Mouse (Mus musculus): ENCODE data around the gene Olfr847.

Olfr847 gene

GRCm38 (mm10) chr9:19378569-19378968 lies at the start of gene Olfr847:
Gene Olfr847 (minus strand): TSS chr9:19378669.
- DNase-seq (ENCODE audit: low read depth), result no peak

GRCm38 (mm10) chr9:19363905-19364304 lies 14.6 kb downstream of the Olfr847 start, which contains the start of gene Olfr846:
Gene Olfr846 (minus strand): TSS chr9:19364005.
- no peak for DNase-seq (ENCODE audit: low read depth)

- no peak for DNase-seq (ENCODE audit: low read depth)
Observed at GRCm38 (mm10) chr9:19336157-19336556, 42.3 kb downstream of the Olfr847 start, which contains the start of gene Olfr845. Gene Olfr845 (plus strand): TSS chr9:19336457.

Measured in 416B (cell line).